Mouse (Mus musculus): ENCODE measurements at regions not wholly inside any gene's neighbourhood (a gene's known extent, or its start where the extent isn't known, plus 50 kb on each side); places are given as distances from the start of the nearest gene placed in this dataset.

GRCm38 (mm10) chr16:68017672-68018071, 397.0 kb upstream of the Cadm2 start:
- DNase-seq (ENCODE audit: low spot score in 2 of 2) = no peak

- no peak for DNase-seq (ENCODE audit: low spot score in 2 of 2)
These were observed 369.0 kb upstream of the Cadm2 start for GRCm38 (mm10) chr16:67989671-67990070.

GRCm38 (mm10) chr16:67976565-67976964, 355.9 kb upstream of the Cadm2 start:
- DNase-seq (ENCODE audit: low spot score in 2 of 2) = no peak

- peak in 1 of 2 experiments; percentile 13 for DNase-seq (ENCODE audit: low spot score in 2 of 2)
These were observed 347.8 kb upstream of the Cadm2 start for GRCm38 (mm10) chr16:67968311-67969145.

GRCm38 (mm10) chr16:67949112-67949511, 328.4 kb upstream of the Cadm2 start:
- no peak for DNase-seq (ENCODE audit: low spot score in 2 of 2)

- no peak for DNase-seq (ENCODE audit: low spot score in 2 of 2)
These were observed 323.7 kb upstream of the Cadm2 start for GRCm38 (mm10) chr16:67944406-67944805.

GRCm38 (mm10) chr16:67919175-67919574, 298.5 kb upstream of the Cadm2 start:
- no peak for DNase-seq (ENCODE audit: low spot score in 2 of 2)

GRCm38 (mm10) chr16:67871304-67872022, 250.8 kb upstream of the Cadm2 start:
- no peak for DNase-seq (ENCODE audit: low spot score in 2 of 2)

- no peak for DNase-seq (ENCODE audit: low spot score in 2 of 2)
These were observed 229.5 kb upstream of the Cadm2 start for GRCm38 (mm10) chr16:67850201-67850600.

- no peak for DNase-seq (ENCODE audit: low spot score in 2 of 2)
These were observed 223.8 kb upstream of the Cadm2 start for GRCm38 (mm10) chr16:67844481-67844880.

GRCm38 (mm10) chr16:67797236-67797635, 176.5 kb upstream of the Cadm2 start:
- DNase-seq (ENCODE audit: low spot score in 2 of 2) = no peak

- no peak for DNase-seq (ENCODE audit: low spot score in 2 of 2)
These were observed 155.4 kb upstream of the Cadm2 start for GRCm38 (mm10) chr16:67776091-67776490.

- DNase-seq (ENCODE audit: low spot score in 2 of 2) = no peak
These were observed 148.4 kb upstream of the Cadm2 start for GRCm38 (mm10) chr16:67769114-67769513.

- DNase-seq (ENCODE audit: low spot score in 2 of 2) = no peak
These were observed 114.7 kb upstream of the Cadm2 start for GRCm38 (mm10) chr16:67735398-67735797.

GRCm38 (mm10) chr16:67698619-67699018, 77.9 kb upstream of the Cadm2 start:
- DNase-seq (ENCODE audit: low spot score in 2 of 2) = no peak
